Mouse (Mus musculus) embryonic fibroblast, embryonic 13.5 days (primary cell): Measurements from ENCODE around the gene Rragd.

Experiments used
- CTCF ChIP-seq: IDR thresholded peaks from 2 replicates; pipeline ENCODE4 v1.5.1; 2011; ENCODE audit warnings: mild to moderate bottlenecking, control low read depth, low read length, moderate library complexity, borderline replicate concordance; ENCODE audit not compliant: insufficient read depth
- POLR2A ChIP-seq: IDR thresholded peaks from 2 replicates; pipeline ENCODE4 v1.6.1; 2011; ENCODE audit warnings: low read depth, mild to moderate bottlenecking, control low read depth, low read length, moderate library complexity

DNA sequence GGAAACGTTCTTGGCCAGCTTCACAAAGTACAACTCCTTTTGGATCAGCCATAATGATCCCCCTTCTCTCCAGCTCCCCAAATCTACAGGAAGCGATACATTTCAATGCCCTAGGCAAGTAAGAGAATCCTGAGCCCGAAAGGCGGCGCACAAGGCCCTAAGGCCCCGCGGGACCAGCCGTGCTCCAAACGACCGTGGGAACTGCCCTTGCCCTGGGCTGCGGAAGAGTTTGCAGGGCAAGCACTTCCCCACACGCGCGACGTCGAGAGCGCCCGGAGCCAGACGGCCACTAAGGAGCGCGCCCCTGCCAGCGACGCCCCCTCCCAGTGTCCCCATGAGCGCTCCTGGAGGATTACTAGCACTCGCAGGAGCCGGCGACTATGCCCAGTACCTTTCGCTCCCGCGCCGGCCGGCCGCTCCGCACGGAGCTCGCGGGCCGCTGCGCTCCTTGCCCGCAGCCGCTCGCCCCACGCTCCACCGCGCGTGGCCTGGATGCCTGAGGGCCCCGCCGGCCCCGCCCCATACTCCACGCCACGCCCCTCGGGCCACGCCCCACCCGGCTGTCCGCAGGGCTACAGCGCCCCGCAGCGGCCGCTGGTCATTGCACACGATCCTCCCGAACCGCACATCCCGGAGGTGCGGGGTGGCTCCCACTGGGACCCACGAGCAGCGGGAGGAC lies 32.3 kb upstream of the Rragd start, which contains the start of gene Ankrd6:
- TF ChIP-seq CTCF (peak; percentile 71), POLR2A (peak; percentile 41; the same call in 1 of the 2 replicates)
